Mouse (Mus musculus): ENCODE data around the gene Ms4a4c.
"Not testable (repeated sequence)": the region's sequence is repeated elsewhere in the genome, so short reads cannot be mapped to it uniquely, and the experiment has no call there.

Ms4a4c gene

DNA sequence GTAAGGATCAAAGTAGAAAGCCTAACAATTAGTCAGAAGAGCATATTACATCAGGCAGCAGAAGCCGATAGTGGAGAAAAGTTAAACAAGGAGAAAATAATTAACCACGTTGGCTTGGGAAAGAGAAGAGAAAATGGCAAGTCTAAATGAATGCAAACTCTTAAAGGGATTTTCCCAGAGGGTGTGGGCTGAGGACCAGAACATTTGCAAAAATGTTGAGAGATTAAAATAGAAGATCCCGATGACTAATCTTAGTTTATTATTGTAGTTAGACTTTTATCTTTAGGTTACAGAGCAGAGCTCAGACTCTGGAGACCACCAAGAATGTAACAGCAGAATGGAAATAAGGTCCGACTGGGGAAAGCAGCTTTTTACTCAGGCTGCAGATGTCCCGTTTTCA is 61.9 kb downstream of the Ms4a4c start:
- DNase-seq: no peak

DNA sequence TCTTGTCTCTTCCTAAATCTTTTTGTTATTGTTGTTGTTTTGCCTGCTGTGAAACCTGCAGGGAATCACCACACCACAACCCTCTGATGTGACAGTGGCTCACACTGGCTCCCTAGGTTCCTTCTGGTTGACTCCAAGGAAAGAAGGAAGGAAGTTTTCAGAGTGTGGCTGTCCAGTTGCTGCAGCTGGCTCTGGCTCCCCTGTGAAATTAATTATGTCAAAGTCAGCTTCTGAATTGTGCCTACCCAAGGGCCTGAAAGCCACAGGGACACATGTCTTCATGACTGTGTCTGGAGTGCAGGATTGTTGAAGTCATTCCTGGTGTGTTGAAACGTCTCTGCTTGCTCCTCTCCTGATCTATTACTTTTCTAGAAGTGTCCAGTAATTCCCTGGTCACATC is 63.8 kb downstream of the Ms4a4c start:
- DNase-seq: not testable (repeated sequence)

DNA sequence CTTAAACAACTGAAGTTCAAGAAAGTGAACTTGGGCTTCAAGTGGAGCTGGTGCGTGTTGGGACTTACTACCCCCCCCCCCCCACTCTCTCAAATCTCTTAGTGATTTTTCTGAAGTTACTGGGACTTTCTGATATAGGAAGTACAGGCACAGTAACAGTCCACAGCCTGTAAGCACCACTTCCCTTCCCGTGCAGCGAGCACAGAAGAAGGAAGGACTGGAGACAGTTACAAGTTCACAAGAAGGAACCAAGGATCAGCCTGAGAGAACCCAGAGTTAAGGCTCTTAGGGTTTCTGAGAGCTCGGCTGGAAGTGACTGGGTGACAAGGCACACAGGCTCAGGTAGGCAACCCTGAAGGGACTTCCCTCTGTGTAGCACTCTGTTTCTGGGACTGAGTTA is 64.6 kb downstream of the Ms4a4c start, which contains the start of gene Ms4a6c:
Ms4a6c (plus strand) TSS at position 152 of the 400 bp plus-strand sequence.
- not testable (repeated sequence) for DNase-seq

Data from kidney, adult 8-10 months (tissue).